Mouse (Mus musculus): ENCODE data around the gene Mtcl1. TPM values are rescaled to one million over a fixed set of nuclear protein-coding genes. Genes with fewer than 3 reads are reported as not detected.
A peak's percentile ranks its signal among the peaks of the same experiment; 100 is the strongest.

The Mtcl1 gene
- polyA plus RNA-seq, 1 experiment from 2014 or later, result 47.3 TPM

DNA sequence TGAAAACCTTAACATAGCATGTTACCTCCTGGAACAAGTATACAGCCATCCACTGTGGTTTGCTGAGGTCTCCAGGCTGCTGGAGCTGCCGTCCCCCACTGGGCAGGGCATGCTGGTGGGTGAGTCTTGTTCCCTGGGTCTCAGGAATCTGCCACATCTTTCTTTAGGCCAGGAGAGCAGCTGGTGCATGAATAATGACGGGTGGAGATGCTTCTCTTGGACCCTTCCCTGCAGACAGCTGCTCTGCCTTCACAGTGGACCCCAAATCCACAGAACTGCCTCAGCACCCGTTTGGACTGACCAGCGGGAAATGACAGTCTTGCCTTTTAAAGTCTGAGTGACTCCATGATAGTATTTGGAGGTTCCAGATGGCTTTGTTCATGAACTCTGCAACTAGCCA, 114.7 kb downstream of the Mtcl1 start:
- DNase-seq (ENCODE audit: low spot score, missing footprints) (no peak), ATAC-seq (ENCODE audit: low FRiP score) (no peak)
- Histone ChIP-seq H3K4me1 (ENCODE audit: control insufficient read depth, insufficient read depth, low read length) (no peaks in the 10 kb centered on the region), H3K9ac (ENCODE audit: low read length) (no peak overlapping the region), H3K4me3 (ENCODE audit: low read depth, low read length) (no peak overlapping the region), H3K9me3 (ENCODE audit: control insufficient read depth, low read length) (no peaks in the 10 kb centered on the region), H3K27me3 (ENCODE audit: control insufficient read depth, insufficient read depth, low read length) (no peaks in the 10 kb centered on the region), H3K36me3 (ENCODE audit: control insufficient read depth, insufficient read depth, low read length) (peaks cover 5% of the 10 kb centered on the region; the same call in 1 of the 2 replicates), H3K27ac (ENCODE audit: low read depth, low read length) (no peak overlapping the region), H3K4me2 (no peak overlapping the region)
- 55% methylated on average over 4 of the region's 4 CpGs for WGBS

DNA sequence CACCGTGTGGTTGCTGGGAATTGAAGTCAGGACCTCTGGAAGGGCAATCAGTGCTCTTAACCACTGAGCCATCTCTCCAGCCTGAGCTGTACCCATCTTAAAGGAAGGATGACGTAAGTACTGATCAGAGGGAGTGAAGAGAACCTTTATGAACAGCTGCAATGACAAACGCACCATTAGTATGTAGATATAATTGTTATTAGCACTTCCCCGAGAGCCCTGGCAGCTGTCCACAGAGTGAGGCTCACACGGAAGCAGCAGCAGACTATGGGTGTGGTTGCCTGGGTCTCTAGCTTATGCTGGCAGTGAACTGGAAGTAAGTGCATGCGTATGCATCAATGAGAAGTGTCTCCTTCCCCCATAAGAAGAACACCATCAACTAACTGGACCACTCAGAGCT, 118.3 kb downstream of the Mtcl1 start:
- Histone ChIP-seq H3K9me3 (ENCODE audit: control insufficient read depth, low read length) (no peaks in the 10 kb centered on the region), H3K4me3 (ENCODE audit: low read depth, low read length) (no peak overlapping the region), H3K4me2 (no peak overlapping the region), H3K4me1 (ENCODE audit: control insufficient read depth, insufficient read depth, low read length) (0 out of 2 replicates have a peak, but pooled peaks cover 1% of the 10 kb centered on the region), H3K27ac (ENCODE audit: low read depth, low read length) (no peak overlapping the region), H3K27me3 (ENCODE audit: control insufficient read depth, insufficient read depth, low read length) (no peaks in the 10 kb centered on the region), H3K36me3 (ENCODE audit: control insufficient read depth, insufficient read depth, low read length) (no peaks in the 10 kb centered on the region), H3K9ac (ENCODE audit: low read length) (no peak overlapping the region)
- no peak for DNase-seq (ENCODE audit: low spot score, missing footprints)
- 86% methylated on average over 6 of the region's 6 CpGs for WGBS
- ATAC-seq (ENCODE audit: low FRiP score), result no peak

DNA sequence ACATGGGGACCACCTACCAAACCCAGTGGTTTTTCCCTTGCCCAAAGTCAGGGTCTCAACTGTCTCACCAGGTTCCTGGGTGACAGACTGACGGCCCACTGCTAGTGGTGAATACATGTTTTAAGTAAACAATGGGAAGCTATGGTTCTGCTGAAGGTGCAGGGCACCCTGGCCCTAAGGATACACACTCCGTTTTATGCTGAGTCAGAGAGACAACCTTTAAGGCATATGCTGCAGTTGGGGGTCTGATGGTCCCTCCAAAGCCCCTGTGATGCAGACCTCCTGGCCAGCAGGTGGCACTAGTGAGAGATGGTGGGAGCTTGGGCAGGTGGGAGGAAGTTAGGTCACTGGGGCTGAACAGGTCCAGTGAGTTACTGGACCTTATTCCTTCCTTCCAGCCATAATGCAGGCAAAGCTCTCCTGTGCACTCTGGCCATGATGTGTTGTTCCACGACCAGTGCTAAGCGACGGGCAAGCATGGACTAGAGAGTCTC, 123.0 kb downstream of the Mtcl1 start:
- Histone ChIP-seq H3K27me3 (ENCODE audit: control insufficient read depth, insufficient read depth, low read length) (no peaks in the 10 kb centered on the region), H3K9ac (ENCODE audit: low read length) (no peak overlapping the region), H3K4me2 (no peak overlapping the region), H3K9me3 (ENCODE audit: control insufficient read depth, low read length) (no peaks in the 10 kb centered on the region), H3K36me3 (ENCODE audit: control insufficient read depth, insufficient read depth, low read length) (no peaks in the 10 kb centered on the region), H3K4me3 (ENCODE audit: low read depth, low read length) (no peak overlapping the region), H3K27ac (ENCODE audit: low read depth, low read length) (no peak overlapping the region), H3K4me1 (ENCODE audit: control insufficient read depth, insufficient read depth, low read length) (peaks cover 3% of the 10 kb centered on the region; the same call in 1 of the 2 replicates)
- no peak for DNase-seq (ENCODE audit: low spot score, missing footprints)
- ATAC-seq (ENCODE audit: low FRiP score), result no peak
- WGBS, result 90% methylated on average over 5 of the region's 5 CpGs

DNA sequence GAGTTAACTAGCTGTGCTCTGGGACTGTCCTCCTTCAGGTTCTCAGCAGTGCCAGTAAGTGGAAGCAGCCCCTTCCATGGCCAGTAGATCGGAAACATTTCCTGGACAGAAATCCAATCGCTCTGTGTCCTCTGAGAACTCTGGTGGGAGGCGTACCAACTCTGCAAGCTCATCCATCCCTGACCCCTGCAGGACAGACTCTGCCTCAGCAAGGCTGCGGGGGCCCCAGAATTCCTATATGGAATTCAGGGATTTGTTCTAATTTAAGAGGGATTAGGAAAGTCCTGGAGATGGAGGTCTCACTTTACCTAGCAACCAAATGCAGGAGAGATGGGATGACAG, 123.4 kb downstream of the Mtcl1 start:
- no peaks in the 10 kb centered on the region for H3K36me3 ChIP-seq (ENCODE audit: control insufficient read depth, insufficient read depth, low read length)
- no peak overlapping the region for H3K9ac ChIP-seq (ENCODE audit: low read length)
- H3K27me3 ChIP-seq (ENCODE audit: control insufficient read depth, insufficient read depth, low read length), result no peaks in the 10 kb centered on the region
- no peak overlapping the region for H3K4me3 ChIP-seq (ENCODE audit: low read depth, low read length)
- no peaks in the 10 kb centered on the region for H3K9me3 ChIP-seq (ENCODE audit: control insufficient read depth, low read length)
- no peak overlapping the region for H3K27ac ChIP-seq (ENCODE audit: low read depth, low read length)
- ATAC-seq (ENCODE audit: low FRiP score), result no peak
- WGBS, result 74% methylated on average over 4 of the region's 4 CpGs
- H3K4me1 ChIP-seq (ENCODE audit: control insufficient read depth, insufficient read depth, low read length), result peaks cover 3% of the 10 kb centered on the region; the same call in 1 of the 2 replicates
- DNase-seq (ENCODE audit: low spot score, missing footprints), result no peak
- no peak overlapping the region for H3K4me2 ChIP-seq

DNA sequence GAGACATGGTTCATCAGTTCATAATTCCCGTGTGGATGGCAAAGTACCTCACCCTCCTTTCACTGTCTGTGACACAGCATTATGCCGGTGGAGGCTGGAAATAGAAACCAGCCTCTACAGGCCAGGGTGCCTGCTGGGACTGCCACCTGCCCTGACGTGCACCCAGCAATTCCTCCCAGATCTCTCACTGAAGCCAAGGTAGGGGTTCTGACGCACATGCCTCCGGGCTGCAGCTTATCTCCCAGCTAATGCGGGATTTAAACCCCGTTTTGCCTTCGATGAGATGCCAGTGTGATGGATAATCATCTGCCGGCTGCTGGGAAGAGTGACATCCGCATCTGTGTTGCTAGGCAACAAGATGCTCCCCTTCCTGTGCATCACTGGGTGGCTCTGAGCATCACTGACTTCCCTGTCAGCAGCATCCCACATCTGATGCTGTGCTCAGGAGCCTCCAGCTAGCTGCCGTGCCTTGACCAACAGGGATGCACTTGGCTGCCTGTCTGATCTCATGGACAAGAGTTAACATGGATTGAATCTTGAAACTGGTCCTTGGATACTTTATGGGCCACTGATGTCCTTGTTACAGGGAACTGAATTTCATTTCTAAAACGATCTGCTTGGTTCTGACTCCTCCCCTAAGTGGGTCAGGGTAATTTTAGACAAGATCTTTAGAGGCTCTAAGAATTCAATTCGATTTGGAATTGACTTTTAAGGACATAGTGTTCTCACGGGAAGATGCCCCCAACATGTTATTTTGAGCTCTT, 123.9 kb downstream of the Mtcl1 start:
- Histone ChIP-seq H3K4me1 (ENCODE audit: control insufficient read depth, insufficient read depth, low read length) (peaks cover 3% of the 10 kb centered on the region; the same call in 1 of the 2 replicates), H3K9me3 (ENCODE audit: control insufficient read depth, low read length) (no peaks in the 10 kb centered on the region), H3K27ac (ENCODE audit: low read depth, low read length) (no peak overlapping the region; the same call in 1 of the 2 replicates), H3K36me3 (ENCODE audit: control insufficient read depth, insufficient read depth, low read length) (no peaks in the 10 kb centered on the region), H3K9ac (ENCODE audit: low read length) (no peak overlapping the region), H3K27me3 (ENCODE audit: control insufficient read depth, insufficient read depth, low read length) (no peaks in the 10 kb centered on the region), H3K4me2 (no peak overlapping the region), H3K4me3 (ENCODE audit: low read depth, low read length) (no peak overlapping the region)
- 46% methylated on average over 14 of the region's 14 CpGs for WGBS
- ATAC-seq (ENCODE audit: low FRiP score) (peak; percentile 82), DNase-seq (ENCODE audit: low spot score, missing footprints) (no peak)

DNA sequence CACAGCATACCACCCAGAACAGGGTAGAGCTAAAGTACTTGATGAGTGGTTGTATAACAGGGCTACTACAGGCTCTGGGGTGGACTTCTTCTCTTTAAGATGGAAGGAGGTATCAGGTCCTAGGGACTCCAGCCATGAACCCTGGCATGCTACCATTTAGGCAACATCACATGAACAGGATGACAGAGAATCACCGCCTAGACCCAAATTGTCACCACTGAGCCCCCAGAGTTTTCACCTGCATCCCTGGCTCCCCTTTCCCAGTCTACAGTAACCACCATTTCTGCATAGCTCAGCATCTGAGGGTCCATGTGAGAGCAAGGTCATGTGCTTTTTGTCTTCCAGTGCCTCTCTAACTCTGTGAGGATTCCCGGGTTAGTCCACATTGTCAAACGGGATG, 124.7 kb downstream of the Mtcl1 start:
- H3K36me3 ChIP-seq (ENCODE audit: control insufficient read depth, insufficient read depth, low read length), result no peaks in the 10 kb centered on the region
- H3K4me2 ChIP-seq, result no peak overlapping the region
- H3K9me3 ChIP-seq (ENCODE audit: control insufficient read depth, low read length), result no peaks in the 10 kb centered on the region
- whole genome bisulfite sequencing, result 91% methylated on average over 3 of the region's 3 CpGs
- H3K27ac ChIP-seq (ENCODE audit: low read depth, low read length), result no peak overlapping the region
- no peaks in the 10 kb centered on the region for H3K27me3 ChIP-seq (ENCODE audit: control insufficient read depth, insufficient read depth, low read length)
- H3K4me3 ChIP-seq (ENCODE audit: low read depth, low read length), result no peak overlapping the region
- DNase-seq (ENCODE audit: low spot score, missing footprints) (no peak), ATAC-seq (ENCODE audit: low FRiP score) (no peak)
- H3K9ac ChIP-seq (ENCODE audit: low read length), result no peak overlapping the region
- peaks cover 3% of the 10 kb centered on the region; the same call in 1 of the 2 replicates for H3K4me1 ChIP-seq (ENCODE audit: control insufficient read depth, insufficient read depth, low read length)

DNA sequence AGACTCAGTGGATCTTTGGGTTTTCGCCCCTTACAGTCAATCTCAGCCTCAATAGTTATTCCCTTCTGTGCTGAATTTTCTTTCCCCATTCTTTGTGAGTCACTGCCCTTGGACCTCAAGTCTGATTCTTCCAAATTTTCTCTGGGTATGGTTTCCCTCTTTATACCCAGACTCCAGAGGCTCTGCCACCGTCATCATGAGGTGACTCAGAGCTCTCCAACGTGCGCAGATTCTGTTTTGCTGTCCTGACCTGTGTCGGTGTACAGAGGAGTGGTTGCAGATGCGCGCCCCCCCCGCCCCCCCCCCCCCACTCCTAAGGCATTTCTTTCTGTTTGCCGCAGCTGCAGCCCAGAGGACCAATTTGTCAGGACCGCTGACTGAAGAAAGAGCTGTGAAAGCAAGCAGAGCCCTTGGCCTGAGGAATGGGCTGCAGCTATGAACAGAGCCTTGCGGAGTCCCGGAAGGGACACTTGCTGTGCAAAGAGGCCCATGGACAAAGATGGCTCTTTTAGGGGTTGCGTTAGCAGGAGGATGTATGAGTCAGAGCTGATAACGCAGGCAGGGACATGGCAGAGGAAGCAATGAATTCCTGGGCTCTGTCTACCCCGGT, 126.8 kb downstream of the Mtcl1 start:
- no peak for DNase-seq (ENCODE audit: low spot score, missing footprints)
- 76% methylated on average over 15 of the region's 15 CpGs for WGBS
- H3K9ac ChIP-seq (ENCODE audit: low read length), result no peak overlapping the region
- no peaks in the 10 kb centered on the region for H3K27me3 ChIP-seq (ENCODE audit: control insufficient read depth, insufficient read depth, low read length)
- no peaks in the 10 kb centered on the region for H3K36me3 ChIP-seq (ENCODE audit: control insufficient read depth, insufficient read depth, low read length)
- H3K9me3 ChIP-seq (ENCODE audit: control insufficient read depth, low read length), result no peaks in the 10 kb centered on the region
- H3K27ac ChIP-seq (ENCODE audit: low read depth, low read length), result no peak overlapping the region
- H3K4me3 ChIP-seq (ENCODE audit: low read depth, low read length), result no peak overlapping the region
- H3K4me1 ChIP-seq (ENCODE audit: control insufficient read depth, insufficient read depth, low read length), result peaks cover 3% of the 10 kb centered on the region; the same call in 1 of the 2 replicates
- H3K4me2 ChIP-seq, result no peak overlapping the region
- ATAC-seq (ENCODE audit: low FRiP score), result no peak

DNA sequence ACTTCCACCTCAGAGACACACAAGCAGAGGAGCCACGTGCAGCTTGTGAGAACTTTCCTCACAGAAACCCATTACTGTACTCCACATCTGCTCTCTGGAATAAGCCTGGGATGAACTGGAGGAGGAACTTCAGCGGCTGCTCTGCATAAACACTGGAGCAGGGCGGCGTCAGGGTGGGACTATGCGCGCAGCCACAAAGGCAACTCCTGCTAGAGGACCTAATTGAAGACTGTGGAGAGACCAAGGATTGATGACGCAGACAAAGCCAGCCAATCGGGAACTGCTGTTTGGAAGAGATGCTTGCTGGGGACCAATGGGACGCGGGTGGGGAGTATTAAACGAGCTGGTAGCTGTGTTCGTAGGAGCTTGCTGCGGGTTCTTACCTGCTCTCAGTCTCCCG, 127.6 kb downstream of the Mtcl1 start:
- Histone ChIP-seq H3K4me2 (no peak overlapping the region), H3K9me3 (ENCODE audit: control insufficient read depth, low read length) (no peaks in the 10 kb centered on the region), H3K27me3 (ENCODE audit: control insufficient read depth, insufficient read depth, low read length) (no peaks in the 10 kb centered on the region), H3K4me1 (ENCODE audit: control insufficient read depth, insufficient read depth, low read length) (peaks cover 3% of the 10 kb centered on the region; the same call in 1 of the 2 replicates), H3K4me3 (ENCODE audit: low read depth, low read length) (no peak overlapping the region), H3K27ac (ENCODE audit: low read depth, low read length) (no peak overlapping the region), H3K9ac (ENCODE audit: low read length) (no peak overlapping the region), H3K36me3 (ENCODE audit: control insufficient read depth, insufficient read depth, low read length) (no peaks in the 10 kb centered on the region)
- WGBS, result 84% methylated on average over 14 of the region's 14 CpGs
- DNase-seq (ENCODE audit: low spot score, missing footprints), result no peak
- ATAC-seq (ENCODE audit: low FRiP score), result no peak

DNA sequence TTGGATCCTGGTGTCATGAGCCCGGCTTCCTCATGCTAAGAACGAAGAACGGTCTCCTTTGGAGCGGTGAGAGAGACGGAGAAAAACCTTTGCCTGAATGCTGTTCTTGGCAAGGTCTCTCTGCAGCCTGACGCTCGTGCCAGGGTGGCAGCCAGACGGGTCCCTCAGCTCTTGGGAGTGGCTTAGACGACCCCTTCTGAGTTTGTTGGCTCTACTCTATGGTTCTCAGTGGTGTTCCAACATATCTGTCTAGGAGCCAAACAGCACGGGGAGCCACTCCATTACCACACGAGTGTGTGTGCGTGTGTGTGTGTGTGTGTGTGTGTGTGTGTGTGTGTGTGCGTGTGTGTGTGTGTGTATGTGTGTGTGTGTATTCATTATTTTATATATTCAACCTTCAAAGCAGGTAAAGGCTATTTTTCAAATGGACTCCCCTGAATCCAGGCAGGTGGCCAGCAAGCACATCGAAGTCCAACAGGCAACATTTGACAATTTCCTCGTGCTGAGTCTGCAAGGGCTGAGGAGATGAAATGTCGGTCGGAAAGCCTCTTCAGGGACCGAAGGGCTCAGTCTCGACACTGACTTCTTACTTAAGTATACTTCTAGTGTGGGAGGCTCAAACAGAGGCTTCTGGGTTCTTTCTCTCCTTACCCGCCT, 128.7 kb downstream of the Mtcl1 start:
- 87% methylated on average over 20 of the region's 20 CpGs for WGBS
- ATAC-seq (ENCODE audit: low FRiP score), result no peak
- no peaks in the 10 kb centered on the region for H3K36me3 ChIP-seq (ENCODE audit: control insufficient read depth, insufficient read depth, low read length)
- no peaks in the 10 kb centered on the region for H3K27me3 ChIP-seq (ENCODE audit: control insufficient read depth, insufficient read depth, low read length)
- no peak for DNase-seq (ENCODE audit: low spot score, missing footprints)
- no peak overlapping the region for H3K4me3 ChIP-seq (ENCODE audit: low read depth, low read length)
- peaks cover 3% of the 10 kb centered on the region for H3K4me1 ChIP-seq (ENCODE audit: control insufficient read depth, insufficient read depth, low read length)
- no peaks in the 10 kb centered on the region for H3K9me3 ChIP-seq (ENCODE audit: control insufficient read depth, low read length)
- no peak overlapping the region for H3K4me2 ChIP-seq
- no peak overlapping the region for H3K27ac ChIP-seq (ENCODE audit: low read depth, low read length)
- H3K9ac ChIP-seq (ENCODE audit: low read length), result no peak overlapping the region

Data from midbrain, embryonic 11.5 days (tissue).